Mouse (Mus musculus): ENCODE measurements around the gene Dnajb9. TPM values are rescaled to one million over a fixed set of nuclear protein-coding genes. Genes with fewer than 3 reads are reported as not detected.
"Not testable (repeated sequence)": the region's sequence is repeated elsewhere in the genome, so short reads cannot be mapped to it uniquely, and the experiment has no call there.

Dnajb9 gene
- 24.9 and 25.4 TPM in 2 replicates for polyA plus RNA-seq (2015; fragmentation: Nextera tagmentation; extraction: Ambion mirVana)

DNA sequence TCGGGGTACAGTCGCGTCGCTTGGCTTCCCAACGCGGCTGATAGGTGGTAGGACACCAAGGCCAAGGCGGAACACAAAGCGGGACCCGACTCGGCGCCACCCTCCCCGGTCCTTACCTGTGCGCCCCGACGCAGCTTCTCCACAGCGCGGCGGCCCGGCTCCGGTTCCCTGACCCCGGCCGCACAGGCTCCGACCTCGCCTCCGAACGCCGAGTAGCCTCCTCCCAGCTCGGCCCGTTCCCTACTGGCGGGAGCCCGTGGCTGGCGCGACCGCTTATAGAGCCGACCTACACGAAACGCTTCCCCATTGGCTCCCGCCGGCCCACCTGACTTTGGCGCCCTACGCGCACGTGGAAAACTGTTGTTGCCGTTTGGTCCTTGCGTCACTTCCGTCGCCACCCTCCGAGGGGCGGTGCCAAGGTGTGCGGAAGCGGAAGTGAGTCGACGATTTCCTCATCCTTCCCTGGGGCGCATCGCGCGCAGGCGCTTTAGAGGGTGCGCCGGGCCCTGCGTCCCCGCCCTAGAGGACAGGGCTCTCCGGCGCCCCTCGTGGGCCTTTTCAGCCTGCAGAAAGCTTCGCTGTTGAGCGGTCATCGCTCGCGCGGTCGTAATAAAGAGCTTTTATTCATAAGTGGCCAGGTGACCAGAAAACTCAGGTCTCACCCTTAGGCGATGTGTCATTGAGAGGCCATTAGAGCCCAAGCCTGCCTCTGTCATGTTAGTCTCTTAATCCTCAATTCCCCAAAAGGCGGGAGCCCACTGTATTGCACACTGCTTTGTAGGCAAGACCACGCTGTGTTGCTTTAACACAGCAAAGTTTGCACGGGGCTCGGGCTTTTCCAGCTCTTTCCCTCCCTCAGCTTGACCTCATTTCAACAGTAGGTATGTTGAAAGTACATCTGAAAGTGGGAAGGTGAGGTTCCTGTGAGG, at the start of gene Dnajb9:
Gene Dnajb9, minus strand, starts transcription at position 503 of the 929 bp plus-strand sequence.
- Histone ChIP-seq H3K4me2 (ENCODE audit: low read depth, low read length) (peak within 1 kb of the TSS; percentile 71), H3K4me1 (replicated peaks; ENCODE audit: control insufficient read depth, insufficient read depth, low read length) (0 out of 2 replicates have a peak, but pooled peaks cover 3% of the 10 kb centered on the region), H3K27ac (ENCODE audit: low read length) (peak within 1 kb of the TSS; percentile 83), H3K9me3 (ENCODE audit: control insufficient read depth, low read length) (no peaks in the 10 kb centered on the region), H3K36me3 (ENCODE audit: control insufficient read depth, insufficient read depth, low read length) (peaks cover 2% of the 10 kb centered on the region; the same call in 1 of the 2 replicates), H3K9ac (ENCODE audit: low read length) (peak within 1 kb of the TSS; percentile 94), H3K4me3 (ENCODE audit: low read length) (peak within 1 kb of the TSS; percentile 96), H3K27me3 (ENCODE audit: control insufficient read depth, insufficient read depth, low read depth, low read length) (no peaks in the 10 kb centered on the region)
- WGBS = under 1% methylated on average over 74 of the region's 77 CpGs
- peak; percentile 99 for ATAC-seq (ENCODE audit: low read depth)

- no peak overlapping the region for H3K4me2 ChIP-seq (ENCODE audit: low read depth, low read length)
Observed at GRCm38 (mm10) chr12:44248309-44248977, 38.3 kb upstream of the Dnajb9 start.

DNA sequence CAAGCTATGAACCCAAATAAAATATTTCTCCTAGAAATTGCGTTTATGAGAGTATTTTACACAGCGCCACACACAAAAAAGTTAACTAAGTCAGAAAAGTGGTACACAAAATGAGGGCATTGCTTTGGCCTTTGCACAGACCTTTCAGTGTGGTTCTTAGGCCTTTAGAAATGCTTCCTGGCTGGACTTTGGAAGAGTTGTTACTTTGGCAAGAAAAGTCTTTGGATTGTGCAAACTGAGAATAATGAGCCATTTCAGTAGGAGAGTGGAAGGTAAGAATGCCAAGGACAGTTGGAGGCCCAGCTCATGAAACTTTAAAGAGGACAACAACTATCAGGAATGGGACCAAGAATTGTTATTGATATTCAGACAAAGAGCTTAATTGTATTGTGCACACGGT, 35.6 kb upstream of the Dnajb9 start:
- WGBS = 91% methylated on average over 3 of the region's 3 CpGs
- ATAC-seq (ENCODE audit: low read depth) = no peak
- Histone ChIP-seq H3K27me3 (ENCODE audit: control insufficient read depth, insufficient read depth, low read depth, low read length) (no peaks in the 10 kb centered on the region), H3K27ac (ENCODE audit: low read length) (no peak overlapping the region), H3K9me3 (ENCODE audit: control insufficient read depth, low read length) (no peaks in the 10 kb centered on the region), H3K4me3 (ENCODE audit: low read length) (no peak overlapping the region), H3K9ac (ENCODE audit: low read length) (no peak overlapping the region), H3K4me2 (ENCODE audit: low read depth, low read length) (no peak overlapping the region), H3K4me1 (replicated peaks; ENCODE audit: control insufficient read depth, insufficient read depth, low read length) (no peaks in the 10 kb centered on the region), H3K36me3 (ENCODE audit: control insufficient read depth, insufficient read depth, low read length) (no peaks in the 10 kb centered on the region)

More at GRCm38 (mm10) chr12:44248309-44248977, 38.3 kb upstream of the Dnajb9 start:
- 50% methylated on average over 9 of the region's 9 CpGs for WGBS
- ATAC-seq (ENCODE audit: low read depth) = no peak
- H3K4me3 ChIP-seq (ENCODE audit: low read length) = no peak overlapping the region
- H3K9ac ChIP-seq (ENCODE audit: low read length) = no peak overlapping the region
- H3K27ac ChIP-seq (ENCODE audit: low read length) = no peak overlapping the region
- H3K9me3 ChIP-seq (ENCODE audit: control insufficient read depth, low read length) = no peaks in the 10 kb centered on the region
- no peaks in the 10 kb centered on the region for H3K4me1 ChIP-seq (replicated peaks; ENCODE audit: control insufficient read depth, insufficient read depth, low read length)
- H3K36me3 ChIP-seq (ENCODE audit: control insufficient read depth, insufficient read depth, low read length) = no peaks in the 10 kb centered on the region
- no peaks in the 10 kb centered on the region for H3K27me3 ChIP-seq (ENCODE audit: control insufficient read depth, insufficient read depth, low read depth, low read length)

- Histone ChIP-seq H3K9me3 (ENCODE audit: control insufficient read depth, low read length) (no peaks in the 10 kb centered on the region), H3K4me2 (ENCODE audit: low read depth, low read length) (no peak overlapping the region), H3K4me3 (ENCODE audit: low read length) (no peak overlapping the region), H3K4me1 (replicated peaks; ENCODE audit: control insufficient read depth, insufficient read depth, low read length) (no peaks in the 10 kb centered on the region), H3K27ac (ENCODE audit: low read length) (no peak overlapping the region), H3K36me3 (ENCODE audit: control insufficient read depth, insufficient read depth, low read length) (no peaks in the 10 kb centered on the region), H3K27me3 (ENCODE audit: control insufficient read depth, insufficient read depth, low read depth, low read length) (no peaks in the 10 kb centered on the region), H3K9ac (ENCODE audit: low read length) (no peak overlapping the region)
- no peak for ATAC-seq (ENCODE audit: low read depth)
- 88% methylated on average over 4 of the region's 4 CpGs for WGBS
Observed at GRCm38 (mm10) chr12:44242407-44242806, 32.3 kb upstream of the Dnajb9 start.

- Histone ChIP-seq H3K4me2 (ENCODE audit: low read depth, low read length) (no peak overlapping the region), H3K4me3 (ENCODE audit: low read length) (no peak overlapping the region), H3K9me3 (ENCODE audit: control insufficient read depth, low read length) (no peaks in the 10 kb centered on the region), H3K9ac (ENCODE audit: low read length) (no peak overlapping the region), H3K27me3 (ENCODE audit: control insufficient read depth, insufficient read depth, low read depth, low read length) (no peaks in the 10 kb centered on the region), H3K36me3 (ENCODE audit: control insufficient read depth, insufficient read depth, low read length) (no peaks in the 10 kb centered on the region), H3K27ac (ENCODE audit: low read length) (no peak overlapping the region), H3K4me1 (replicated peaks; ENCODE audit: control insufficient read depth, insufficient read depth, low read length) (no peaks in the 10 kb centered on the region)
- no peak for ATAC-seq (ENCODE audit: low read depth)
- WGBS = 71% methylated on average over 7 of the region's 7 CpGs
Observed at GRCm38 (mm10) chr12:44241090-44241489, 31.0 kb upstream of the Dnajb9 start.

GRCm38 (mm10) chr12:44224650-44225049, 14.5 kb upstream of the Dnajb9 start:
- Histone ChIP-seq H3K36me3 (ENCODE audit: control insufficient read depth, insufficient read depth, low read length) (no peaks in the 10 kb centered on the region), H3K9me3 (ENCODE audit: control insufficient read depth, low read length) (no peaks in the 10 kb centered on the region), H3K9ac (ENCODE audit: low read length) (no peak overlapping the region), H3K27ac (ENCODE audit: low read length) (no peak overlapping the region), H3K4me2 (ENCODE audit: low read depth, low read length) (no peak overlapping the region), H3K27me3 (ENCODE audit: control insufficient read depth, insufficient read depth, low read depth, low read length) (no peaks in the 10 kb centered on the region), H3K4me1 (replicated peaks; ENCODE audit: control insufficient read depth, insufficient read depth, low read length) (no peaks in the 10 kb centered on the region), H3K4me3 (ENCODE audit: low read length) (no peak overlapping the region)
- ATAC-seq (ENCODE audit: low read depth) = no peak
- WGBS = 63% methylated on average over 3 of the region's 3 CpGs

- H3K4me1 ChIP-seq (replicated peaks; ENCODE audit: control insufficient read depth, insufficient read depth, low read length) = no peaks in the 10 kb centered on the region
- no peaks in the 10 kb centered on the region for H3K36me3 ChIP-seq (ENCODE audit: control insufficient read depth, insufficient read depth, low read length)
- H3K9me3 ChIP-seq (ENCODE audit: control insufficient read depth, low read length) = no peaks in the 10 kb centered on the region
- H3K27me3 ChIP-seq (ENCODE audit: control insufficient read depth, insufficient read depth, low read depth, low read length) = no peaks in the 10 kb centered on the region
- ATAC-seq (ENCODE audit: low read depth) = no peak
- no peak overlapping the region for H3K4me3 ChIP-seq (ENCODE audit: low read length)
- H3K4me2 ChIP-seq (ENCODE audit: low read depth, low read length) = no peak overlapping the region
- 65% methylated on average over 3 of the region's 3 CpGs for WGBS
- no peak overlapping the region for H3K27ac ChIP-seq (ENCODE audit: low read length)
- no peak overlapping the region for H3K9ac ChIP-seq (ENCODE audit: low read length)
Observed at GRCm38 (mm10) chr12:44223044-44223443, 12.9 kb upstream of the Dnajb9 start.

DNA sequence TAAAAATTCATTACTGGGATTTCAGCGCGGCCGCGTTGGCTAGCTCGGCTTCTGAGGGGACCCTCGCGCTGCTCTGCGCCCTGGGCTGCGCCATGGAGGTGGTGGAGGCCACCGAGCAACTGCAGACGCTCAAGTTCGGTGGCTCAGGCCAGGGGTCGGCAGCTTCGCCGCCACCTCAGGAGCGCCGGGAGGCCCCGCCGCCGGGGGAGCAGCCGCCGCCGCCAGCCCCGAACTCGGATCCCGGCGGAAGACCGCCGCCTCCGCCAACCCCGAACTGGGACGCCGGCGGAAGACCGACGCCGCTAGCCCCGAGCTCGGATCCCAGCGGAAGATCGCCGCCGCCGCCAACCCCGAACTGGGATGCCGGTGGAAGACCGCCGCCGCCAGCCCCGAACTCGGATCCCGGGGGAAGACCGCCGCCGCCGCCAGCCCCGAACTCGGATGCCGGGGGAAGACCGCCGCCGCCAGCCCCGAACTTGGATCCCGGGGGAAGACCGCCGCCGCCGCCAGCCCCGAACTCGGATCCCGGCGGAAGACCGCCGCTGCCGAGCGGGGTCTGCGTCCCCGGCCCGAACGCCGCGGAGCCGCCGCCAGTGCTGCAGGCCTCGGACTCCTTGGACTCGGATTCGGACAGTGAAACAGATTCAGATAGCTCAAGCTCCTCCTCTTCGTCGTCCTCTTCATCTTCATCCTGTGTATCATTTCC, 11.7 kb upstream of the Dnajb9 start:
- ATAC-seq (ENCODE audit: low read depth) = peak; percentile 56; the same call in 1 of the 2 replicates

GRCm38 (mm10) chr12:44221070-44221469, 10.9 kb upstream of the Dnajb9 start, which contains the start of gene Pnpla8:
Gene Pnpla8 (plus strand): TSS chr12:44221370.
- 87% methylated on average over 2 of the region's 2 CpGs for WGBS
- not testable (repeated sequence) for H3K36me3 ChIP-seq (ENCODE audit: control insufficient read depth, insufficient read depth, low read length); H3K4me1 ChIP-seq (replicated peaks; ENCODE audit: control insufficient read depth, insufficient read depth, low read length); H3K27me3 ChIP-seq (ENCODE audit: control insufficient read depth, insufficient read depth, low read depth, low read length); H3K27ac ChIP-seq (ENCODE audit: low read length); H3K9me3 ChIP-seq (ENCODE audit: control insufficient read depth, low read length); ATAC-seq (ENCODE audit: low read depth)
- Histone ChIP-seq H3K4me2 (ENCODE audit: low read depth, low read length) (peak within 1 kb of the TSS; percentile 88), H3K9ac (ENCODE audit: low read length) (peak within 1 kb of the TSS; percentile 77), H3K4me3 (ENCODE audit: low read length) (peak within 1 kb of the TSS; percentile 68)

More for the DNA sequence above, 11.7 kb upstream of the Dnajb9 start:
- 1% methylated on average over 77 of the region's 89 CpGs for WGBS
- peak overlapping the region; percentile 77 for H3K9ac ChIP-seq (ENCODE audit: low read length)
- no peaks in the 10 kb centered on the region for H3K36me3 ChIP-seq (ENCODE audit: control insufficient read depth, insufficient read depth, low read length)
- H3K9me3 ChIP-seq (ENCODE audit: control insufficient read depth, low read length) = no peaks in the 10 kb centered on the region
- no peak overlapping the region for H3K27ac ChIP-seq (ENCODE audit: low read length)
- H3K27me3 ChIP-seq (ENCODE audit: control insufficient read depth, insufficient read depth, low read depth, low read length) = no peaks in the 10 kb centered on the region
- peak overlapping the region; percentile 68 for H3K4me3 ChIP-seq (ENCODE audit: low read length)
- no peaks in the 10 kb centered on the region for H3K4me1 ChIP-seq (replicated peaks; ENCODE audit: control insufficient read depth, insufficient read depth, low read length)
- H3K4me2 ChIP-seq (ENCODE audit: low read depth, low read length) = peak overlapping the region; percentile 88

Data from lung, embryonic 16.5 days (tissue).